Mouse (Mus musculus) ES-E14 (cell line): ENCODE measurements around the gene Cdkn2b.

Source experiments
- HCFC1 ChIP-seq: IDR thresholded peaks from 2 replicates; pipeline ENCODE4 v1.6.1; 2012; ENCODE audit warnings: low read length, inconsistent platforms, borderline replicate concordance; ENCODE audit not compliant: insufficient read depth
- MAFK ChIP-seq: IDR thresholded peaks from 2 replicates; pipeline ENCODE4 v1.6.1; 2014; ENCODE audit warnings: mild to moderate bottlenecking, low read depth, low read length, inconsistent platforms; ENCODE audit not compliant: insufficient read depth
- ZC3H11A ChIP-seq: IDR thresholded peaks from 2 replicates; pipeline ENCODE4 v1.6.1; 2012; ENCODE audit warnings: low read depth, mild to moderate bottlenecking, inconsistent platforms, low read length, borderline replicate concordance
- ZNF384 ChIP-seq: IDR thresholded peaks from 2 replicates; pipeline ENCODE4 v1.6.1; 2012; ENCODE audit warnings: low read depth, low read length, inconsistent platforms

- no peak for TF ChIP-seq ZNF384
- no peak for TF ChIP-seq MAFK
- no peak for TF ChIP-seq ZC3H11A
- no peak for TF ChIP-seq HCFC1
Measured at GRCm38 (mm10) chr4:89282661-89283060, 28.2 kb downstream of the Cdkn2b start.
